Mouse (Mus musculus) lung, adult 2 months (tissue): ENCODE measurements around the gene Atp6v1g1. TPM values are rescaled to one million over a fixed set of nuclear protein-coding genes. Genes with fewer than 3 reads are reported as not detected.

ENCODE experiments used
- DNase-seq: peaks from one replicate; pipeline ENCODE4 v3.0.0; 2022
- H3K4me1 ChIP-seq: fragments of 200-500 bp; 2 replicates; pipeline ENCODE4 v1.6.1; 2011; ENCODE audit warnings: low read length; ENCODE audit not compliant: control insufficient read depth, insufficient read depth
- H3K4me3 ChIP-seq: fragments of 200-500 bp; replicated peaks from 2 replicates; pipeline ENCODE3; 2011; ENCODE audit warnings: low read depth, mild to moderate bottlenecking, control low read depth, low read length; ENCODE audit errors: extremely low read depth
- CTCF ChIP-seq: fragments of 200-500 bp; IDR thresholded peaks from 2 replicates; pipeline ENCODE4 v1.5.1; 2011; ENCODE audit warnings: mild to moderate bottlenecking, low read length, control low read depth; ENCODE audit not compliant: insufficient read depth
- POLR2A ChIP-seq: fragments of 200-500 bp; IDR thresholded peaks from 2 replicates; pipeline ENCODE4 v1.6.1; 2011; ENCODE audit warnings: low read depth, mild to moderate bottlenecking, control low read depth, low read length, borderline replicate concordance; ENCODE audit errors: extremely low read depth
- WGBS: fragments of 180-500 bp; shearing (Covaris S2); methylation state at CpG from one replicate; pipeline ENCODE4 v1.1.7; 2018; 5-methylcytosine and 5-hydroxymethylcytosine counted together
- polyA plus RNA-seq: library from polyadenylated mRNA; depleted of rRNA; stranded (reverse); fragments of >200 nt; gene quantifications from 2 replicates; pipeline ENCODE4 v1.2.3, GENCODE M21; 2012; rRNA removed

Atp6v1g1 gene
- 48.3 and 56.6 TPM in 2 replicates for polyA plus RNA-seq

DNA sequence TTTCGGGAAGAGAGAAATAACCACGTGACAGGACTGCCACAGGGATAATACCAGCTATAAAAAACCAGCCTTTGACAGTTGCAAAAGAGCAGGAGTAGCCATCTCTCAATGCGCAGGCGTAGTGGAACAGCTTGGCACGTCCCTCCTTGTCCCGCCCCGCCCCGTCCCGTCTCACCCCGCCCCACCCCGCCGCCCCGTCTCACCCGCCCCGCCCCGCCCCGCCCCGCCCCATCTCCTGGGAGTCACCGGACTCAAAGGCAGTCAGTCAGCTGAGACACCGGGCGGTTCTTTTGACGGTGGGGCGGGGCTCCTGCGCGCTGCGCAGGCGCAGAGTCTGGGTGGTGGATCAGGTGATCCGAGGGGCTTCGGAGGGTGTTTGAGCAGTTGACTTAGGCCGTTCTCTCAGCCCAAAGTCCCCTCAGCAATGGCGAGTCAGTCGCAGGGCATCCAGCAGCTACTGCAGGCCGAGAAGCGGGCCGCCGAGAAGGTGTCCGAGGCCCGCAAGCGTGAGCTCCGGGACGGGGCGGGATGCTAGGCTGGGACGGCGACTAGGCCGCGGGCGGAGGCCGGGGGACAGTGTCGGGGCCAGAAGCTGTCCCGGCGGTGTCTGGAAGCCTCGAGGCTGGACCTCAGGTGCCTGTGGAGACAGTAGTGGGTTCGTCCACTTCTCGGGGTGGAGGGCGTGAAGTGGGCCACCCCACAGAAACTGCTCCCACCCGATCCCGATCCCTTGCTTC is at the start of gene Atp6v1g1:
TSS of gene Atp6v1g1 (plus strand) at position 279 of the 737 bp plus-strand sequence.
- DNase-seq, result peak; percentile 95
- H3K4me1 ChIP-seq, result peaks cover 23% of the 10 kb centered on the region
- peak; percentile 80; the same call in 1 of the 2 replicates for TF ChIP-seq POLR2A
- TF ChIP-seq CTCF, result no peak
- WGBS, result 2% methylated on average over 56 of the region's 57 CpGs
- H3K4me3 ChIP-seq, result peak within 1 kb of the TSS; percentile 88

GRCm38 (mm10) chr4:63494967-63495914 is 49.3 kb upstream of the Atp6v1g1 start:
- TF ChIP-seq POLR2A (no peak), CTCF (no peak)
- 1% methylated on average over 106 of the region's 107 CpGs for WGBS
- H3K4me1 ChIP-seq, result peaks cover 9% of the 10 kb centered on the region
- DNase-seq, result peak; percentile 28
- peak overlapping the region; percentile 59 for H3K4me3 ChIP-seq

GRCm38 (mm10) chr4:63495915-63496278 is 48.7 kb upstream of the Atp6v1g1 start, which contains the start of gene Whrn:
Gene Whrn (minus strand): TSS chr4:63495991.
- peak; percentile 66 for DNase-seq
- Histone ChIP-seq H3K4me1 (peaks cover 9% of the 10 kb centered on the region), H3K4me3 (peak within 1 kb of the TSS; percentile 61)
- 1% methylated on average over 34 of the region's 34 CpGs for WGBS
- 0 out of 2 replicates have a peak, but pooled peaks have one; percentile 4 for TF ChIP-seq POLR2A
- no peak for TF ChIP-seq CTCF

GRCm38 (mm10) chr4:63496312-63496711 is 48.3 kb upstream of the Atp6v1g1 start:
- TF ChIP-seq CTCF (no peak), POLR2A (no peak)
- Histone ChIP-seq H3K4me3 (peak overlapping the region; percentile 61), H3K4me1 (peaks cover 9% of the 10 kb centered on the region)
- DNase-seq, result no peak
- whole genome bisulfite sequencing, result 16% methylated on average over 6 of the region's 6 CpGs

DNA sequence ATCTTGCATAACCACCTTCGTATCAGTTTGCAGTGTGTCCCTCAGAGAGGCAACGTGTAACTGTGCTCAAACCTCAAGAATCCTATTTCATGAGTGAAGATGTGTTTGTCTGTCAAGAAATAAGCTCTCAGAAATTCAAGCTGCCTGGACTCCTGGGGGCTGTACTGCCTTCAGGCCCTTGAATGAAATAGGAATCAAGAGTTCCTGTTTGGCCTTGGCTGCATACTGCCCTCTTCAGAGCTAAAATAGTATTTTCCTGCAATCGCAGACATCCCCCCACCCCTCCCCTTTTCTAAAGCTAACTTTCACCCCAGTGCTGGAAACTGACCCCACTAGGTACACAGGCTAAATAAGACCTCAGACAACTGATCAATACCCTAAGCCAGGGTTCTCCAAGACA is 46.2 kb upstream of the Atp6v1g1 start:
- no peak for DNase-seq
- no peak overlapping the region for H3K4me3 ChIP-seq
- H3K4me1 ChIP-seq, result peaks cover 9% of the 10 kb centered on the region
- WGBS, result 33% methylated on average over 3 of the region's 3 CpGs
- TF ChIP-seq CTCF (no peak), POLR2A (no peak)

DNA sequence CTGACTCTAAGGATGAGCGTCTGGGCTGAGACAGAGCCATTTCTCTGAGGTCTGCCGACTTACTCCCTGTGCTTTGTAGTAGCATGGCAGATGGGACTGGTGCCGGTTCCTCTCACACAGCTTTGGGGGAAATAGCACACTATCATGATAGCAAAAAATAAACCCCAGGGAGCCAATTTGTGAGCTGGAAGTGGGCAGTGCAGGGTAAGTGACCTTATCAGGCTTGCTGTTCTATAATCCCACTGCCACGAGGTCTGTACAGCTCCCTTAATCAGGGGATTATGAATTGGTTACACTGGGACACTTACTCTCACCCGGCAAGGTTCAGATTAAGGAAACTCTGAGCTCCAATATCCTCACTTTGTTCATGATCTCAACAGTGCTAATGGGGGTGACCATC is 43.5 kb upstream of the Atp6v1g1 start:
- no peak for TF ChIP-seq POLR2A
- no peak for TF ChIP-seq CTCF
- whole genome bisulfite sequencing, result 65% methylated on average over 5 of the region's 5 CpGs
- H3K4me1 ChIP-seq, result peaks cover 3% of the 10 kb centered on the region; the same call in 1 of the 2 replicates

GRCm38 (mm10) chr4:63503949-63504348 is 40.6 kb upstream of the Atp6v1g1 start:
- 57% methylated on average over 5 of the region's 5 CpGs for WGBS
- no peak for DNase-seq

More for the DNA sequence above, 43.5 kb upstream of the Atp6v1g1 start:
- no peak for DNase-seq
- no peak overlapping the region for H3K4me3 ChIP-seq

GRCm38 (mm10) chr4:63507478-63507877 is 37.1 kb upstream of the Atp6v1g1 start:
- 62% methylated on average over 5 of the region's 5 CpGs for WGBS
- H3K4me3 ChIP-seq, result no peak overlapping the region
- no peak for DNase-seq
- H3K4me1 ChIP-seq, result no peaks in the 10 kb centered on the region
- TF ChIP-seq CTCF (no peak), POLR2A (no peak)

More at GRCm38 (mm10) chr4:63503949-63504348, 40.6 kb upstream of the Atp6v1g1 start:
- Histone ChIP-seq H3K4me3 (no peak overlapping the region), H3K4me1 (no peaks in the 10 kb centered on the region)
- TF ChIP-seq CTCF, result no peak
- no peak for TF ChIP-seq POLR2A

DNA sequence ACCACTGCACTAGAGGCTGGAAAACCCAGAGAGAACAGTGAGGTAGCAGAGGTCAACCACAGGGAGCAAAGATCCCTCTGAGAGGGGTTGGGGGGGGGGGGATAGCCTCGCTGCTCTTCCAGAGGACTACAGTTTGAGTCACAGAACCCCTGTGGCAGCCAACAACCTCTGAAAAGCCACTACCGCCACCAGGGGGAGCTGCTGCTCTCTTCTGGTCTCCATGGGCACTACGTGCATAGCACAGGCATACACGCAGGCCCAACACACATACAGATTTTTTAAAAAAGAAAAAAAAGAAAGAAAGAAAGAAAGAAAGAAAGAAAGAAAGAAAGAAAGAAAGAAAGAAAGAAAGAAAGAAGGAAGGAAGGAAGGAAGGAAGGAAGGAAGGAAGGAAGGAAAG is 36.3 kb upstream of the Atp6v1g1 start:
- peak; percentile 84 for DNase-seq
- 25% methylated on average over 4 of the region's 4 CpGs for WGBS
- TF ChIP-seq POLR2A (no peak), CTCF (peak; percentile 89)
- no peak overlapping the region for H3K4me3 ChIP-seq
- no peaks in the 10 kb centered on the region for H3K4me1 ChIP-seq
